Mouse (Mus musculus) midbrain, postnatal 0 days (tissue): ENCODE measurements around the gene Fbxo3. TPM values are rescaled to one million over a fixed set of nuclear protein-coding genes. Genes with fewer than 3 reads are reported as not detected.
"Not testable (repeated sequence)": the region's sequence is repeated elsewhere in the genome, so short reads cannot be mapped to it uniquely, and the experiment has no call there.

Experiments used
- ATAC-seq: fragments of 200-750 bp; cut with Nextera tagmentation; 2 replicates; pipeline ENCODE4 v1.8.0; 2017; ENCODE audit warnings: moderate number of reproducible peaks, mild to moderate bottlenecking, moderate TSS enrichment, moderate library complexity; ENCODE audit not compliant: low FRiP score
- DNase-seq: peaks from one replicate; pipeline ENCODE4 v3.0.0-alpha.2; 2015; ENCODE audit warnings: low spot score
- H3K27ac ChIP-seq: fragments of 300-500 bp; sonication (generic); 2 replicates; pipeline ENCODE4 v1.5.1; 2014; ENCODE audit warnings: low read depth, mild to moderate bottlenecking, low read length, mixed read lengths
- H3K27me3 ChIP-seq: fragments of 300-500 bp; sonication (generic); 2 replicates; pipeline ENCODE4 v1.6.1; 2014; ENCODE audit warnings: low read length, control low read depth, mixed read lengths; ENCODE audit not compliant: insufficient read depth
- H3K36me3 ChIP-seq: fragments of 300-500 bp; sonication (generic); 2 replicates; pipeline ENCODE4 v1.6.1; 2014; ENCODE audit warnings: low read length, control low read depth, mixed read lengths; ENCODE audit not compliant: insufficient read depth
- H3K4me1 ChIP-seq: fragments of 300-500 bp; sonication (generic); 2 replicates; pipeline ENCODE4 v1.6.1; 2014; ENCODE audit warnings: mild to moderate bottlenecking, control low read depth, antibody characterized with exemption, low read length, mixed read lengths; ENCODE audit not compliant: insufficient read depth
- H3K4me2 ChIP-seq: fragments of 300-500 bp; sonication (generic); 2 replicates; pipeline ENCODE4 v1.6.1; 2014; ENCODE audit warnings: low read depth, mild to moderate bottlenecking, low read length, mixed read lengths; ENCODE audit not compliant: poor library complexity, severe bottlenecking
- H3K4me3 ChIP-seq: fragments of 300-500 bp; sonication (generic); 2 replicates; pipeline ENCODE4 v1.5.1; 2014; ENCODE audit warnings: low read depth, mild to moderate bottlenecking, low read length, moderate library complexity
- H3K9ac ChIP-seq: fragments of 300-500 bp; sonication (generic); replicated peaks from 2 replicates; pipeline ENCODE4 v1.6.1; 2014; ENCODE audit warnings: mild to moderate bottlenecking, low read length, moderate library complexity, mixed read lengths; ENCODE audit not compliant: poor library complexity, severe bottlenecking
- H3K9me3 ChIP-seq: fragments of 300-500 bp; sonication (generic); 2 replicates; pipeline ENCODE4 v1.6.1; 2016; ENCODE audit warnings: low read length, control low read depth
- CTCF ChIP-seq: IDR thresholded peaks from 2 replicates; pipeline ENCODE4 v1.5.1; 2016; ENCODE audit warnings: antibody characterized with exemption, mild to moderate bottlenecking
- WGBS: fragments of 180-500 bp; shearing (Covaris S2); extraction: QIAGEN DNeasy Blood & Tissue Kit; methylation state at CpG from one replicate; pipeline ENCODE4 v1.1.7; 2014; 5-methylcytosine and 5-hydroxymethylcytosine counted together
- polyA plus RNA-seq: library from polyadenylated mRNA; unstranded; fragments of >200 nt; fragmentation: Nextera tagmentation; extraction: Ambion mirVana; gene quantifications from 2 replicates; pipeline ENCODE4 v1.2.1, GENCODE M21; 2015
- total RNA-seq: library from RNA; depleted of rRNA; stranded (reverse); fragments of >200 nt; gene quantifications from 2 replicates; pipeline ENCODE4 v1.2.3, GENCODE M21; 2014

Gene Fbxo3
- total and polyA plus RNA-seq, 2 experiments from 2014 or later: 69.3 to 73.2 TPM

DNA sequence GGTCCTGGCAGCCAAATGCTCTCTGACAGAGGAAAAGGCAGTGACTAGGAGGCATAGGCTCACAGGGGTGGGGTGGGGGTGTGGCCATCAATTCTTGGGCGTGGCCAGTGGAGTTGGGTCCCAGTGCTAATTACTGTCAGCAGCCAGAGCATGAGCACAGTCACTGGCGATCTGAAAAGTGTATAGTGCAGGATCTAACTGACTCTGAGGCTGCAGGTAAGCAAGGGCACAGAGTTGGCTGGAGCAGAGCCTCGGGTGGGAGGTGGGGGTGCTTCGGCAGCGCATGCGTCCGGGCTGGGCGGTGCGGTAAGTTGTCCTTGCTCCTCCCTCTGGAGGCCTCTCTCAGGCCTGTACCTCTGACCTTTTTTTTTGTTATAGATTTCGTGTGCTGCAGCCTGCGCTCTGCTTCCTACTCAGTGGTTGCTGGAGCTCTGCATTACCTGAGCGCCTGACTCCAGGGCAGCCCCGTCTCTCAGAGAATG is 42.2 kb downstream of the Fbxo3 start, which contains the start of gene Cd59b:
Cd59b (plus strand) TSS at position 146 of the 482 bp plus-strand sequence.
- 3% methylated on average over 13 of the region's 13 CpGs for WGBS
- Histone ChIP-seq H3K27me3 (no peaks in the 10 kb centered on the region), H3K27ac (no peak within 1 kb of the TSS), H3K9me3 (no peaks in the 10 kb centered on the region), H3K4me1 (no peaks in the 10 kb centered on the region), H3K4me3 (peak within 1 kb of the TSS; percentile 24; the same call in 1 of the 2 replicates), H3K36me3 (no peaks in the 10 kb centered on the region), H3K9ac (no peak within 1 kb of the TSS), H3K4me2 (peak within 1 kb of the TSS; percentile 49)
- DNase-seq: peak; percentile 49
- peak; percentile 66 for ATAC-seq
- no peak for TF ChIP-seq CTCF

DNA sequence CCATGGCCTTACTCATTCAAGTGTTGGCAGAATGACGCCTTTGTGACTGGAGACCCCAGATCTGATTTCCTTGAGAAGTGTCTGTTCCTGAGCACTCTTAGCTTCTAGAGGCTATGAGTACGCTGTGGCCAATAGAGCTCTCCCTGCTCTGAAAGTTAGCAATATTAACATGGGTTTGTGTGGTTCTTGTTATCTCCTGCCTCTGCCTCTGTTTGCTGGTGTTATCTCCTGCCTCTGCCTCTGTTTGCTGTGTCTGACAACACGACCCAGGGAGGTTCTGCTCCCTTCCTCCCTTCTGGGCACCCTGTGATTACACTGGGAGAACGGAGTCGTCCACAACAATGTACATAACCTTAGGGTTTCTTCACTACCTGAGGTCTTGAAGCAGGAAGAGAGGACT is 50.8 kb downstream of the Fbxo3 start:
- not testable (repeated sequence) for ATAC-seq, H3K27ac ChIP-seq, H3K36me3 ChIP-seq, H3K9ac ChIP-seq, H3K4me1 ChIP-seq, H3K4me2 ChIP-seq, H3K27me3 ChIP-seq, DNase-seq, H3K9me3 ChIP-seq, H3K4me3 ChIP-seq
- 78% methylated on average over 5 of the region's 5 CpGs for WGBS

DNA sequence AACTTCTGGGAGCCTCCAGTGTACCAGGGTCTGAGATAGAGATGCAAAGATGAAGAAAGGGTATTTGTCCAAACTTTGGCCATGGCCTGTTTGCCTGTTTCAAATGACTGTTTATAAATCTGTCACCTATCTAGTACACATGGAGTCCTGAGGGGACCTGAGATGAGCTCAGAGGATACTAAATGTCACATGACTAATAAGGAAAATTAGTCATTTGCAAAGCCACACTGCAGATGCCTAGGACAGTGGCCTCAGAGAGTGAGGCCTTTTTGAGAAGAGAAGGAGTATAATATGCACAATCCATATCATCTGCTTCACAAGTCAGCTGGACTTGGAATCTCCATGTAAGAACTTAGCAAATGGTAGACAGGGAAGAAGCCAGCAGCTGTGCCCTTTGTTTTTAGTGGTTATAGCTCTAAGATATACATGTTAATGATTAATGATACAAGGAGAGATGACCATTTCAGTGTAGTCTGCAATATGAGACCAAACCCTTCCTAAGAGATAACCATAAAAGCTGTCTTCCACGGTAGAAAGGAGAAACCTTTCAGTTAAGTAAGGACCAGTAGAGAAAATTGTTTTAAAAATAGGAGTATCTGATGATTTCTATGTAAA is 54.0 kb downstream of the Fbxo3 start:
- not testable (repeated sequence) for H3K36me3 ChIP-seq, H3K4me1 ChIP-seq
- WGBS: no CpG with 5 or more reads among the region's 1 CpGs

DNA sequence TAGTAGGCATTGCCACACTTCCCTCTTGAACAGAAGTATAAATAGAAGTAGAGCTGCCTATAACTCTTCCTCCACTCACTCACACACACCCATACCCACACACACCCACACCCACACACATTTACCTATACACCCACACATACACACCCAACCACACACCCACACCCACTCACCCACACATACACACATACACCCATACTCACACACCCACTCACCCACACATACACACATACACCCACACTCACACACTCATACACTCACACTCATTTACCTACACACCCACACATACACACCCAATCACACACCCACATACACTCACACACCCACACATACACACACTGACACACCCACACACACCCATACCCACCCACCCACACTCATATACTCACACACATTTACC is 55.0 kb downstream of the Fbxo3 start:
- H3K4me1 ChIP-seq: no peaks in the 10 kb centered on the region
- no peak overlapping the region for H3K4me2 ChIP-seq
- H3K4me3 ChIP-seq: no peak overlapping the region
- H3K27me3 ChIP-seq: no peaks in the 10 kb centered on the region
- no peak for ATAC-seq
- H3K9ac ChIP-seq: no peak overlapping the region
- DNase-seq: no peak
- H3K27ac ChIP-seq: no peak overlapping the region
- TF ChIP-seq CTCF: no peak
- no peaks in the 10 kb centered on the region for H3K9me3 ChIP-seq
- no peaks in the 10 kb centered on the region for H3K36me3 ChIP-seq

More for the DNA sequence above, 54.0 kb downstream of the Fbxo3 start:
- H3K27ac ChIP-seq, H3K9me3 ChIP-seq, H3K9ac ChIP-seq, H3K4me2 ChIP-seq, ATAC-seq, H3K4me3 ChIP-seq, H3K27me3 ChIP-seq, DNase-seq: not testable (repeated sequence)

DNA sequence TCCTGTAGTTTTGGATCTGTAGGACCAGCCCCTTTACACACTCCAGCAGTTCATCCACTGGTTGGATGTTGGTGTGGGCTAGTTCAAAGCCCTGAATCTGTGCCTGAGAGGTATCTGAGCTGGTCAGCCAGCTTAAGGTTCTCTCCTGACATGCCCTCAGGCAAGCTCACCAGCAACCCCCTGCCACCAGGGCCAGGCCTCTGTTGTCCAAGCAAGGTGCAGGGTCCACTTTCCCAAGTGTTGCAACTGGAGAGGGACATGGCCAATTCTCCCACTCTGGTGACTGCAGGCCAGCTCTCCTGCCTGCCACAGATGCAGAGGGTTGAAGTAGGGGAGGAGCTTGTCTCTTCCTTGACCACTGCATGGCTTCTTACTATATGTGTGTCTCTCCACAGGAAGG is 56.5 kb downstream of the Fbxo3 start:
- ATAC-seq: not testable (repeated sequence)

DNA sequence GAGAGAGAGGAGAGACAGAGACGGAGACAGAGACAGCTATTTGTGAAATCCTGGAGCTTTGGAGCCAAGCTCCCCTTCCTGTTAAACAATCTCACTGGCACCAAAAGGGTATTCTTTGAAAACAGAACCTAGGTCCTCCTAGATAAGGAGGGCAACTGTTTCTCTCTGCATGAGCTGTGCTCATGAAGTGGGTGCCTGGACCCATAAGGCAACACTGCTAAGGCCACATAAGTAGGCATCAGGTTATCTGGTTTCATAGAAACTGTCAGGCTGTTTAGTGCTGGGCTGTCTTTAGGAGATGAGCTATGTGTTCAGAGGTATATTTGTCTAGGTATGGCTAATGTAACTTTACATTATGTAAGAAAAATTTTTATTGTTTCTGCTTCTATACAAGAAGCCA is 60.0 kb downstream of the Fbxo3 start:
- not testable (repeated sequence) for ATAC-seq, H3K4me1 ChIP-seq, H3K36me3 ChIP-seq, H3K4me3 ChIP-seq, H3K9ac ChIP-seq, DNase-seq, H3K27me3 ChIP-seq, H3K4me2 ChIP-seq, H3K9me3 ChIP-seq, H3K27ac ChIP-seq
- 95% methylated on average over 1 of the region's 1 CpGs for WGBS

More for the DNA sequence above, 56.5 kb downstream of the Fbxo3 start:
- H3K4me3 ChIP-seq, DNase-seq, H3K4me1 ChIP-seq, H3K27ac ChIP-seq, H3K4me2 ChIP-seq, H3K9me3 ChIP-seq, H3K27me3 ChIP-seq, H3K9ac ChIP-seq, H3K36me3 ChIP-seq: not testable (repeated sequence)
